20 mouse cellular contexts compared by ENCODE assay signal in the genomic region with DNA sequence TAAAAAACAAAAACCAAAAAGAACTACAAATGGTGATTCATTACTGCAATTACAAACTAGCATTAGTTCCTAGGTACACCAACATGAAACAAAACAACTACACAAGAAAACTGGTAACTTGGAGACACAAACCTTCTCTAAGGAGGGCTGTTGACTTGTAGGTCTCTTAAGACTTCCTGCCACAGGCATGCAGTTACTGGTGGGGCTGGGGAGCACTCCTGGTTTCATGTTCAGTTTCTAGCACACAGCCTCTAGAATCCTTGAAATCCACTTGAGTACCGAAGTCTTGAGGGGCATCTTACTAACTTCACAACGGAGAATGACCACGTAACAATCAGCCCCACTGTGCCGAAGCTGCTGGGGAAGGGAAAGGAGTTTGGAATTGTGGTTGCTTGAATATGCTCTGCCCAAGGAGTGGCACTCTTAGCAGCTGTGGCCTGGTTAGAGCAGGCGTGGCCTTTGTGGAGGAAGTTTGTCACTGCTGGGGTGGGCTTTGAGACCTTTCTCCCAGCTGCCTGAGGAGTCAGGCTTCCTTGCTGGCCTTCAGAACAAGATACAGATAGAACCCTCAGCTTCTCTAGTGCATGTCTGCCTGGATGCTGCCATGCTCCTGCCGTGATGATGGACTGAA. TPM values are rescaled to one million over a fixed set of nuclear protein-coding genes. Genes with fewer than 3 reads are reported as not detected.
DNase-seq lines count a peak whose midpoint lies in the region; ATAC-seq lines count a peak whose summit lies in the region.
"Had no signal": no experiment of that assay in that cellular context is flagged by ENCODE, and none has a peak within 500 bp of the region (broad histone marks: within the 10 kb centered on the region; RNA-seq: fewer than 3 reads in every experiment).

No protein-coding gene starts in this region.

- no peaks in the 10 kb centered on the region for H3K4me1 ChIP-seq in forebrain, embryonic 11.5 days (replicated peaks; ENCODE audit: control insufficient read depth, insufficient read depth, low read length)
- H3K4me1 ChIP-seq: embryonic facial prominence, embryonic 12.5 days; midbrain, embryonic 10.5 days had no signal

- peak; percentile 30; the same call in 1 of the 2 replicates for ATAC-seq in megakaryocyte, adult 5-6 weeks (ENCODE audit: poor library complexity, severe bottlenecking)
- no peak for ATAC-seq in forebrain, embryonic 11.5 days (replicated peaks; ENCODE audit: low FRiP score)

- H3K27ac ChIP-seq in forebrain, embryonic 11.5 days (ENCODE audit: low read depth, low read length), result no peak overlapping the region
- H3K27ac ChIP-seq: embryonic facial prominence, embryonic 12.5 days; heart, embryonic 13.5 days; hindbrain, embryonic 12.5 days; midbrain, embryonic 10.5 days had no signal

- no peaks in the 10 kb centered on the region for H3K9me3 ChIP-seq in forebrain, embryonic 11.5 days (ENCODE audit: control insufficient read depth, low read length)
- H3K9me3 ChIP-seq: embryonic facial prominence, embryonic 12.5 days; heart, embryonic 13.5 days; hindbrain, embryonic 12.5 days; midbrain, embryonic 10.5 days had no signal

- H3K4me2 ChIP-seq in forebrain, embryonic 11.5 days (ENCODE audit: low read depth, low read length, severe bottlenecking), result no peak overlapping the region
- H3K4me2 ChIP-seq: embryonic facial prominence, embryonic 12.5 days; heart, embryonic 13.5 days; hindbrain, embryonic 12.5 days; lung, embryonic 14.5 days had no signal

- WGBS in forebrain, embryonic 11.5 days, result 97% methylated on average over 6 of the region's 6 CpGs

- no peak overlapping the region for H3K4me3 ChIP-seq in forebrain, embryonic 11.5 days (ENCODE audit: low read depth, low read length)
- H3K4me3 ChIP-seq: embryonic facial prominence, embryonic 12.5 days; heart, embryonic 13.5 days; hindbrain, embryonic 12.5 days; midbrain, embryonic 10.5 days had no signal

- peak; percentile 13 for DNase-seq in CD4-positive helper T cell, adult 2 months (ENCODE audit: low read depth, low spot score)
- DNase-seq in R1 (ENCODE audit: low read depth, low spot score), result peak; percentile 42
- DNase-seq in thymus, postnatal 10 days (ENCODE audit: low spot score in 2 of 2), result peak; percentile 28 to 50
- no peak for DNase-seq in kidney, adult 8-10 months
- DNase-seq in urinary bladder, postnatal 10 days (ENCODE audit: low spot score), result no peak
- DNase-seq in forebrain, embryonic 11.5 days (ENCODE audit: low spot score), result no peak
- DNase-seq: cerebellum, postnatal 36 days; gastrocnemius, postnatal 14 days; kidney, adult 11 months; kidney, postnatal 25 days; liver; lung, embryonic 14.5 days had no signal

- no peak overlapping the region for H3K9ac ChIP-seq in forebrain, embryonic 11.5 days (ENCODE audit: low read length)
- H3K9ac ChIP-seq: embryonic facial prominence, embryonic 12.5 days; heart, embryonic 13.5 days; hindbrain, embryonic 12.5 days; lung, embryonic 14.5 days had no signal

- H3K27me3 ChIP-seq in forebrain, embryonic 11.5 days (ENCODE audit: control insufficient read depth, insufficient read depth, low read length), result no peaks in the 10 kb centered on the region
- H3K27me3 ChIP-seq: embryonic facial prominence, embryonic 12.5 days; heart, embryonic 13.5 days; hindbrain, embryonic 12.5 days had no signal

- H3K36me3 ChIP-seq in forebrain, embryonic 11.5 days (ENCODE audit: control insufficient read depth, insufficient read depth, low read length), result no peaks in the 10 kb centered on the region; the same call in 1 of the 2 replicates

RNA-seq across cellular contexts. Expression of gene Zfp292, which starts 35.0 kb away (rescaled TPM):
- 25.0 and 26.7 TPM in 2 replicates for total RNA-seq in megakaryocyte, adult 5-6 weeks (2015)
- 24.6 and 26.3 TPM in 2 replicates for total RNA-seq in megakaryocyte, adult 5-6 weeks (2017)
- 37.7 and 43.6 TPM in 2 replicates for polyA plus RNA-seq in forebrain, embryonic 11.5 days (2014; fragmentation: Nextera tagmentation; extraction: Ambion mirVana)

RNA-seq across cellular contexts. Expression of gene Cga, which starts 45.8 kb away (rescaled TPM):
- not detected in 2 replicates for total RNA-seq in megakaryocyte, adult 5-6 weeks (2015)
- total RNA-seq in megakaryocyte, adult 5-6 weeks (2017), result not detected in 2 replicates
- polyA plus RNA-seq in forebrain, embryonic 11.5 days (2014; fragmentation: Nextera tagmentation; extraction: Ambion mirVana), result not detected in 2 replicates
- total RNA-seq: gastrocnemius, postnatal 14 days; layer of hippocampus, postnatal 10 days; left cerebral cortex, postnatal 25 days had no signal
- polyA plus RNA-seq: heart, embryonic 13.5 days; lung, embryonic 14.5 days; testis, adult 2 months had no signal

Comparison
In these comparisons a context has a peak if more than half of its experiments do, and no peak if none do; other contexts are left out.
1. DNase-seq: peak in CD4-positive helper T cell, adult 2 months (single experiment), R1 (single experiment) and thymus, postnatal 10 days (2 of 2); none in kidney, adult 8-10 months (0 of 2), urinary bladder, postnatal 10 days (single experiment) and forebrain, embryonic 11.5 days (single experiment).